Mouse (Mus musculus): Measurements from ENCODE around the gene Ift57. TPM values are rescaled to one million over a fixed set of nuclear protein-coding genes. Genes with fewer than 3 reads are reported as not detected.

Ift57 gene
- polyA plus RNA-seq, 1 experiment: 14.7 TPM

GRCm38 (mm10) chr16:49799597-49800561 lies 100.8 kb downstream of the Ift57 start, which contains the start of gene Cd47:
TSS of gene Cd47 (plus strand) at chr16:49800533.
- no peak within 1 kb of the TSS for H3K4me3 ChIP-seq
- H3K36me3 ChIP-seq (ENCODE audit: control insufficient read depth, insufficient read depth): no peaks in the 10 kb centered on the region
- H3ac ChIP-seq (ENCODE audit: control insufficient read depth, insufficient read length): no peak within 1 kb of the TSS
- TF ChIP-seq TCF3 (IDR thresholded peaks at IDR 0.05; ENCODE audit: insufficient read length, low read depth) (no peak), E2F4 (IDR thresholded peaks at IDR 0.05; ENCODE audit: insufficient read depth) (no peak), POLR2A (IDR thresholded peaks at IDR 0.05; ENCODE audit: insufficient read length, low read depth) (no peak), REST (IDR thresholded peaks at IDR 0.05; ENCODE audit: insufficient read depth, insufficient read length) (no peak), SRF (IDR thresholded peaks at IDR 0.05; ENCODE audit: control insufficient read depth, insufficient read length, low read depth) (no peak), USF1 (IDR thresholded peaks at IDR 0.05; ENCODE audit: low read depth) (no peak), CEBPB (IDR thresholded peaks at IDR 0.05; ENCODE audit: insufficient read depth, poor library complexity, severe bottlenecking) (no peak)
- no peaks in the 10 kb centered on the region for H3K79me2 ChIP-seq (ENCODE audit: control insufficient read depth, insufficient read depth)
- no peaks in the 10 kb centered on the region for H3K27me3 ChIP-seq (ENCODE audit: control insufficient read depth, insufficient read depth, insufficient read length)
- H3K4me2 ChIP-seq (ENCODE audit: low read depth): no peak within 1 kb of the TSS

- TF ChIP-seq MYOG (IDR thresholded peaks at IDR 0.05; ENCODE audit: control insufficient read depth in 1 of 3, insufficient read depth in 1 of 3, insufficient read length in 2 of 3, low read depth in 2 of 3): no peak
- TF ChIP-seq POLR2A (IDR thresholded peaks at IDR 0.05; ENCODE audit: insufficient read length, low read depth): no peak
- no peak for TF ChIP-seq MYOD1 (IDR thresholded peaks at IDR 0.05; ENCODE audit: control insufficient read depth in 1 of 3, insufficient read length in 2 of 3, low read depth in 2 of 3)
- no peak for TF ChIP-seq TCF3 (IDR thresholded peaks at IDR 0.05; ENCODE audit: insufficient read length, low read depth)
- no peak for TF ChIP-seq CEBPB (IDR thresholded peaks at IDR 0.05; ENCODE audit: insufficient read depth, poor library complexity, severe bottlenecking)
- no peak for TF ChIP-seq E2F4 (IDR thresholded peaks at IDR 0.05; ENCODE audit: insufficient read depth)
- no peak for TF ChIP-seq USF1 (IDR thresholded peaks at IDR 0.05; ENCODE audit: low read depth)
- TF ChIP-seq TCF12 (IDR thresholded peaks at IDR 0.05; ENCODE audit: insufficient read depth, poor library complexity, severe bottlenecking): no peak
- no peak for TF ChIP-seq SRF (IDR thresholded peaks at IDR 0.05; ENCODE audit: control insufficient read depth, insufficient read length, low read depth)
- TF ChIP-seq POLR2AphosphoS2 (IDR thresholded peaks at IDR 0.05; ENCODE audit: insufficient read length, low read depth): no peak
- no peak for TF ChIP-seq REST (IDR thresholded peaks at IDR 0.05; ENCODE audit: insufficient read depth, insufficient read length)
- no peak for TF ChIP-seq MAX (IDR thresholded peaks at IDR 0.05; ENCODE audit: low read depth)
- H3ac ChIP-seq (ENCODE audit: control insufficient read depth, insufficient read length): no peak overlapping the region
- no peak overlapping the region for H3K4me2 ChIP-seq (ENCODE audit: low read depth)
- H3K4me3 ChIP-seq: no peak overlapping the region
- no peaks in the 10 kb centered on the region for H3K36me3 ChIP-seq (ENCODE audit: control insufficient read depth, insufficient read depth)
- H3K27me3 ChIP-seq (ENCODE audit: control insufficient read depth, insufficient read depth, insufficient read length): no peaks in the 10 kb centered on the region
- no peaks in the 10 kb centered on the region for H3K79me2 ChIP-seq (ENCODE audit: control insufficient read depth, insufficient read depth)
Observed at GRCm38 (mm10) chr16:49800996-49801395, 102.0 kb downstream of the Ift57 start.

- no peak overlapping the region for H3ac ChIP-seq (ENCODE audit: control insufficient read depth, insufficient read length)
- H3K27me3 ChIP-seq (ENCODE audit: control insufficient read depth, insufficient read depth, insufficient read length): no peaks in the 10 kb centered on the region
- TF ChIP-seq USF1 (IDR thresholded peaks at IDR 0.05; ENCODE audit: low read depth): no peak
- TF ChIP-seq TCF3 (IDR thresholded peaks at IDR 0.05; ENCODE audit: insufficient read length, low read depth): no peak
- no peak for TF ChIP-seq MYOD1 (IDR thresholded peaks at IDR 0.05; ENCODE audit: control insufficient read depth in 1 of 3, insufficient read length in 2 of 3, low read depth in 2 of 3)
- TF ChIP-seq CEBPB (IDR thresholded peaks at IDR 0.05; ENCODE audit: insufficient read depth, poor library complexity, severe bottlenecking): no peak
- no peak for TF ChIP-seq POLR2A (IDR thresholded peaks at IDR 0.05; ENCODE audit: insufficient read length, low read depth)
- no peak for TF ChIP-seq E2F4 (IDR thresholded peaks at IDR 0.05; ENCODE audit: insufficient read depth)
- TF ChIP-seq MAX (IDR thresholded peaks at IDR 0.05; ENCODE audit: low read depth): no peak
- TF ChIP-seq REST (IDR thresholded peaks at IDR 0.05; ENCODE audit: insufficient read depth, insufficient read length): no peak
- no peak for TF ChIP-seq MYOG (IDR thresholded peaks at IDR 0.05; ENCODE audit: control insufficient read depth in 1 of 3, insufficient read depth in 1 of 3, insufficient read length in 2 of 3, low read depth in 2 of 3)
- no peak for TF ChIP-seq SRF (IDR thresholded peaks at IDR 0.05; ENCODE audit: control insufficient read depth, insufficient read length, low read depth)
- TF ChIP-seq POLR2AphosphoS2 (IDR thresholded peaks at IDR 0.05; ENCODE audit: insufficient read length, low read depth): no peak
- TF ChIP-seq TCF12 (IDR thresholded peaks at IDR 0.05; ENCODE audit: insufficient read depth, poor library complexity, severe bottlenecking): no peak
- H3K79me2 ChIP-seq (ENCODE audit: control insufficient read depth, insufficient read depth): no peaks in the 10 kb centered on the region
- no peak overlapping the region for H3K4me3 ChIP-seq
- no peak overlapping the region for H3K4me2 ChIP-seq (ENCODE audit: low read depth)
- no peaks in the 10 kb centered on the region for H3K36me3 ChIP-seq (ENCODE audit: control insufficient read depth, insufficient read depth)
Observed at GRCm38 (mm10) chr16:49801399-49801798, 102.4 kb downstream of the Ift57 start.

- H3K4me3 ChIP-seq: no peak overlapping the region
- H3ac ChIP-seq (ENCODE audit: control insufficient read depth, insufficient read length): no peak overlapping the region
- TF ChIP-seq MYOD1 (IDR thresholded peaks at IDR 0.05; ENCODE audit: control insufficient read depth in 1 of 3, insufficient read length in 2 of 3, low read depth in 2 of 3): no peak
- no peaks in the 10 kb centered on the region for H3K27me3 ChIP-seq (ENCODE audit: control insufficient read depth, insufficient read depth, insufficient read length)
- H3K79me2 ChIP-seq (ENCODE audit: control insufficient read depth, insufficient read depth): no peaks in the 10 kb centered on the region
- H3K4me2 ChIP-seq (ENCODE audit: low read depth): no peak overlapping the region
- H3K36me3 ChIP-seq (ENCODE audit: control insufficient read depth, insufficient read depth): no peaks in the 10 kb centered on the region
Observed at GRCm38 (mm10) chr16:49802993-49803392, 104.0 kb downstream of the Ift57 start.

Measured in myocyte (in vitro differentiated cells).